Mouse (Mus musculus) common myeloid progenitor, adult 5-6 weeks (primary cell): ENCODE results near the gene Gpr183. TPM values are rescaled to one million over a fixed set of nuclear protein-coding genes. Genes with fewer than 3 reads are reported as not detected.

Experiments used
- ATAC-seq: replicated peaks from 2 replicates; pipeline ENCODE4 v1.8.0; 2016; ENCODE audit warnings: low read depth, mild to moderate bottlenecking, moderate TSS enrichment, inconsistent platforms; ENCODE audit not compliant: poor library complexity, severe bottlenecking
- total RNA-seq: library from RNA; stranded (forward); fragments of 200-1000, 187-1606 nt; gene quantifications from 2 replicates; pipeline ENCODE4 v1.2.3, GENCODE M21; 2017

The Gpr183 gene
- total RNA-seq = 2.9 and 8.1 TPM in 2 replicates

- peak; percentile 40 for ATAC-seq
Observed at GRCm38 (mm10) chr14:121964990-121965389, at the start of gene Gpr183. Gpr183 (minus strand) TSS chr14:121965195.

- ATAC-seq = peak; percentile 81
Observed at GRCm38 (mm10) chr14:122013417-122013951, 48.5 kb upstream of the Gpr183 start.

- ATAC-seq = no peak
Observed at GRCm38 (mm10) chr14:122012814-122013213, 47.8 kb upstream of the Gpr183 start.

- 0 out of 2 replicates have a peak, but pooled peaks have one; percentile 19 for ATAC-seq
Observed at GRCm38 (mm10) chr14:122012193-122012592, 47.2 kb upstream of the Gpr183 start.

GRCm38 (mm10) chr14:122011768-122012167 lies 46.8 kb upstream of the Gpr183 start:
- no peak for ATAC-seq

GRCm38 (mm10) chr14:122010301-122010700 lies 45.3 kb upstream of the Gpr183 start:
- no peak for ATAC-seq

- ATAC-seq = peak; percentile 74
Observed at GRCm38 (mm10) chr14:122009502-122009901, 44.5 kb upstream of the Gpr183 start.

- no peak for ATAC-seq
Observed at GRCm38 (mm10) chr14:122008261-122008660, 43.3 kb upstream of the Gpr183 start.

- ATAC-seq = no peak
Observed at GRCm38 (mm10) chr14:122003812-122004211, 38.8 kb upstream of the Gpr183 start.

GRCm38 (mm10) chr14:122002224-122002623 lies 37.2 kb upstream of the Gpr183 start:
- no peak for ATAC-seq

GRCm38 (mm10) chr14:122000346-122001105 lies 35.5 kb upstream of the Gpr183 start:
- no peak for ATAC-seq

GRCm38 (mm10) chr14:121999455-121999854 lies 34.5 kb upstream of the Gpr183 start:
- no peak for ATAC-seq

- peak; percentile 19; the same call in 1 of the 2 replicates for ATAC-seq
Observed at GRCm38 (mm10) chr14:121996786-121997185, 31.8 kb upstream of the Gpr183 start.

- peak; percentile 24; the same call in 1 of the 2 replicates for ATAC-seq
Observed at GRCm38 (mm10) chr14:121995557-121995870, 30.5 kb upstream of the Gpr183 start.

- peak; percentile 73 for ATAC-seq
Observed at GRCm38 (mm10) chr14:121994846-121995556, 30.0 kb upstream of the Gpr183 start.

GRCm38 (mm10) chr14:121994171-121994700 lies 29.2 kb upstream of the Gpr183 start:
- no peak for ATAC-seq

- no peak for ATAC-seq
Observed at GRCm38 (mm10) chr14:121993616-121994015, 28.6 kb upstream of the Gpr183 start.

- ATAC-seq = no peak
Observed at GRCm38 (mm10) chr14:121992395-121993280, 27.6 kb upstream of the Gpr183 start.

GRCm38 (mm10) chr14:121991921-121992320 lies 26.9 kb upstream of the Gpr183 start:
- 0 out of 2 replicates have a peak, but pooled peaks have one; percentile 4 for ATAC-seq

GRCm38 (mm10) chr14:121990897-121991296 lies 25.9 kb upstream of the Gpr183 start:
- ATAC-seq = no peak
